Comparison of ENCODE assay signal across 8 mouse cellular contexts in genomic region chr2:148732327-148733000, GRCm38 (mm10). TPM values are rescaled to one million over a fixed set of nuclear protein-coding genes. Genes with fewer than 3 reads are reported as not detected.
A peak's percentile ranks its signal among the peaks of the same experiment; 100 is the strongest.
DNase-seq lines count a peak whose midpoint lies in the region; ATAC-seq and TF ChIP-seq lines count a peak whose summit lies in the region.

Gene Napb, minus strand, starts transcription at chr2:148732467.

- peak; percentile 57; the same call in 1 of the 2 replicates for TF ChIP-seq POLR2A in brain, embryonic 14.5 days (IDR thresholded peaks at IDR 0.05; ENCODE audit: borderline replicate concordance, extremely low read depth, insufficient read depth, insufficient read length, poor library complexity, severe bottlenecking)

- H3K9ac ChIP-seq in heart, embryonic 11.5 days (ENCODE audit: low read depth, low read length), result peak within 1 kb of the TSS; percentile 79
- H3K9ac ChIP-seq in kidney, embryonic 15.5 days, result peak within 1 kb of the TSS; percentile 80
- peak within 1 kb of the TSS; percentile 72 for H3K9ac ChIP-seq in limb, embryonic 15.5 days
- H3K9ac ChIP-seq in midbrain, postnatal 0 days (replicated peaks; ENCODE audit: low read length, poor library complexity, severe bottlenecking), result peak within 1 kb of the TSS; percentile 91

- no peak within 1 kb of the TSS for H3K27ac ChIP-seq in heart, embryonic 11.5 days (ENCODE audit: low read depth, low read length)
- 0 out of 2 replicates have a peak within 1 kb of the TSS, but pooled peaks have one; percentile 37 for H3K27ac ChIP-seq in kidney, embryonic 15.5 days
- H3K27ac ChIP-seq in limb, embryonic 15.5 days, result peak within 1 kb of the TSS; percentile 40; the same call in 1 of the 2 replicates
- H3K27ac ChIP-seq in midbrain, postnatal 0 days (ENCODE audit: low read depth, low read length), result peak within 1 kb of the TSS; percentile 77

- H3K27me3 ChIP-seq in erythroblast, embryonic 14.5 days (ENCODE audit: control insufficient read depth), result peaks cover 7% of the 10 kb centered on the region
- H3K27me3 ChIP-seq in heart, embryonic 11.5 days (ENCODE audit: control insufficient read depth, insufficient read depth, low read length), result no peaks in the 10 kb centered on the region
- no peaks in the 10 kb centered on the region for H3K27me3 ChIP-seq in kidney, embryonic 15.5 days
- H3K27me3 ChIP-seq in limb, embryonic 15.5 days, result no peaks in the 10 kb centered on the region
- no peaks in the 10 kb centered on the region for H3K27me3 ChIP-seq in midbrain, postnatal 0 days (ENCODE audit: insufficient read depth, low read length)

- peak; percentile 46 to 47 for DNase-seq in B cell, adult 2 months
- DNase-seq in brain, embryonic 14.5 days (ENCODE audit: low read depth), result peak; percentile 99
- DNase-seq in midbrain, postnatal 0 days (ENCODE audit: low spot score), result peak; percentile 97
- peak; percentile 33 to 38 for DNase-seq in spleen, postnatal 14 days (ENCODE audit: low spot score in 2 of 2)

- H3K4me3 ChIP-seq in erythroblast, embryonic 14.5 days (replicated peaks), result peak within 1 kb of the TSS; percentile 65
- H3K4me3 ChIP-seq in heart, embryonic 11.5 days (ENCODE audit: low read depth, low read length), result peak within 1 kb of the TSS; percentile 71
- H3K4me3 ChIP-seq in kidney, embryonic 15.5 days (replicated peaks), result peak within 1 kb of the TSS; percentile 80
- H3K4me3 ChIP-seq in limb, embryonic 15.5 days, result peak within 1 kb of the TSS; percentile 79
- H3K4me3 ChIP-seq in midbrain, postnatal 0 days (ENCODE audit: low read depth, low read length), result peak within 1 kb of the TSS; percentile 78

- H3K4me1 ChIP-seq in erythroblast, embryonic 14.5 days (ENCODE audit: control insufficient read depth), result peaks cover 10% of the 10 kb centered on the region
- no peaks in the 10 kb centered on the region for H3K4me1 ChIP-seq in heart, embryonic 11.5 days (ENCODE audit: control insufficient read depth, insufficient read depth, low read length)
- peaks cover 6% of the 10 kb centered on the region for H3K4me1 ChIP-seq in kidney, embryonic 15.5 days
- peaks cover 9% of the 10 kb centered on the region; the same call in 1 of the 2 replicates for H3K4me1 ChIP-seq in limb, embryonic 15.5 days
- no peaks in the 10 kb centered on the region for H3K4me1 ChIP-seq in midbrain, postnatal 0 days (ENCODE audit: insufficient read depth, low read length)

- WGBS in heart, embryonic 11.5 days (ENCODE audit: insufficient replicate concordance), result 5% methylated on average over 18 of the region's 18 CpGs
- WGBS in kidney, embryonic 15.5 days, result 4% methylated on average over 18 of the region's 18 CpGs
- WGBS in limb, embryonic 15.5 days, result 3% methylated on average over 18 of the region's 18 CpGs
- 3% methylated on average over 18 of the region's 18 CpGs for WGBS in midbrain, postnatal 0 days

- peak within 1 kb of the TSS; percentile 91 for H3K4me2 ChIP-seq in heart, embryonic 11.5 days
- peak within 1 kb of the TSS; percentile 73 for H3K4me2 ChIP-seq in kidney, embryonic 15.5 days
- H3K4me2 ChIP-seq in limb, embryonic 15.5 days, result peak within 1 kb of the TSS; percentile 86
- peak within 1 kb of the TSS; percentile 68 for H3K4me2 ChIP-seq in midbrain, postnatal 0 days (ENCODE audit: low read depth, low read length, poor library complexity, severe bottlenecking)

- H3K36me3 ChIP-seq in erythroblast, embryonic 14.5 days (ENCODE audit: control insufficient read depth), result no peaks in the 10 kb centered on the region
- H3K36me3 ChIP-seq in heart, embryonic 11.5 days (ENCODE audit: control insufficient read depth, insufficient read depth, low read length), result no peaks in the 10 kb centered on the region
- H3K36me3 ChIP-seq in kidney, embryonic 15.5 days, result no peaks in the 10 kb centered on the region
- no peaks in the 10 kb centered on the region for H3K36me3 ChIP-seq in limb, embryonic 15.5 days
- no peaks in the 10 kb centered on the region for H3K36me3 ChIP-seq in midbrain, postnatal 0 days (ENCODE audit: insufficient read depth, low read length)

- peak; percentile 96 for ATAC-seq in heart, embryonic 11.5 days (replicated peaks; ENCODE audit: insufficient number of reproducible peaks, low FRiP score, low TSS enrichment)
- ATAC-seq in kidney, embryonic 15.5 days (replicated peaks; ENCODE audit: low FRiP score), result peak; percentile 100
- ATAC-seq in limb, embryonic 15.5 days (ENCODE audit: insufficient number of reproducible peaks, low FRiP score, low TSS enrichment, low read depth), result peak; percentile 99
- peak; percentile 100 for ATAC-seq in midbrain, postnatal 0 days (ENCODE audit: low FRiP score)

- TF ChIP-seq CTCF in brain, embryonic 14.5 days (IDR thresholded peaks at IDR 0.05; ENCODE audit: borderline replicate concordance, extremely low read depth, insufficient read depth, insufficient read length), result no peak
- peak; percentile 18; the same call in 1 of the 2 replicates for TF ChIP-seq CTCF in midbrain, postnatal 0 days (IDR thresholded peaks at IDR 0.05)

- H3K9me3 ChIP-seq in erythroblast, embryonic 14.5 days (ENCODE audit: control insufficient read depth, low read length), result peaks cover 5% of the 10 kb centered on the region; the same call in 1 of the 2 replicates
- no peaks in the 10 kb centered on the region for H3K9me3 ChIP-seq in heart, embryonic 11.5 days (replicated peaks; ENCODE audit: control insufficient read depth, low read length)
- no peaks in the 10 kb centered on the region for H3K9me3 ChIP-seq in kidney, embryonic 15.5 days (replicated peaks)
- H3K9me3 ChIP-seq in limb, embryonic 15.5 days, result no peaks in the 10 kb centered on the region
- no peaks in the 10 kb centered on the region for H3K9me3 ChIP-seq in midbrain, postnatal 0 days (ENCODE audit: low read length)

RNA-seq across cellular contexts. Expression of gene Napb, which starts in this region (rescaled TPM):
- 32.7 and 47.7 TPM in 2 replicates for polyA plus RNA-seq in brain, embryonic 14.5 days (2012; rRNA removed)
- not detected in 2 replicates for polyA plus RNA-seq in erythroblast, embryonic 14.5 days (2012)
- 2.2 and 2.4 TPM in 2 replicates for polyA plus RNA-seq in heart, embryonic 11.5 days (2014; fragmentation: Nextera tagmentation; extraction: Ambion mirVana)
- polyA plus RNA-seq in kidney, embryonic 15.5 days (2015; fragmentation: Nextera tagmentation; extraction: Ambion mirVana), result 3.1 and 3.2 TPM in 2 replicates
- polyA plus RNA-seq in limb, embryonic 15.5 days (2015; fragmentation: Nextera tagmentation; extraction: Ambion mirVana), result 3.3 and 4.2 TPM in 2 replicates
- 147 and 186 TPM in 2 replicates for total RNA-seq in midbrain, postnatal 0 days (2014; rRNA removed)
- 117 and 127 TPM in 2 replicates for polyA plus RNA-seq in midbrain, postnatal 0 days (2015; fragmentation: Nextera tagmentation; extraction: Ambion mirVana)

Comparison
In these comparisons a context has a peak if more than half of its experiments do, and no peak if none do; other contexts are left out.
1. DNase-seq: peak in every context shown above with its lines; median percentile 99 in brain, embryonic 14.5 days; 97 in midbrain, postnatal 0 days; 46 in B cell, adult 2 months; 36 in spleen, postnatal 14 days.